Mouse (Mus musculus) G1E (cell line): ENCODE measurements around the gene Pygo1. TPM values are rescaled to one million over a fixed set of nuclear protein-coding genes. Genes with fewer than 3 reads are reported as not detected.

Source experiments
- ATAC-seq: 2 replicates; pipeline ENCODE4 v1.8.0; 2016; ENCODE audit warnings: mild to moderate bottlenecking; ENCODE audit not compliant: insufficient number of reproducible peaks, poor library complexity, low FRiP score, severe bottlenecking; ENCODE audit errors: extremely low read depth
- DNase-seq: peaks from one replicate; pipeline ENCODE4 v3.0.0; 2012; ENCODE audit warnings: low spot score
- H3K27me3 ChIP-seq: 2 replicates; pipeline ENCODE4 v1.6.1; 2012; ENCODE audit warnings: mild to moderate bottlenecking, low read length, inconsistent platforms; ENCODE audit not compliant: insufficient read depth
- H3K36me3 ChIP-seq: replicated peaks from 2 replicates; pipeline ENCODE3; 2012; ENCODE audit warnings: mild to moderate bottlenecking, inconsistent platforms
- H3K4me1 ChIP-seq: 2 replicates; pipeline ENCODE4 v1.6.1; 2012; ENCODE audit warnings: low read depth, low read length, inconsistent platforms, mixed read lengths; ENCODE audit not compliant: insufficient read depth
- H3K4me3 ChIP-seq: 2 replicates; pipeline ENCODE4 v1.5.1; 2012; ENCODE audit warnings: low read depth, mild to moderate bottlenecking, inconsistent platforms, low read length, moderate library complexity, mixed read lengths
- H3K9me3 ChIP-seq: replicated peaks from 2 replicates; pipeline ENCODE4 v1.6.1; 2012; ENCODE audit warnings: inconsistent platforms
- CTCF ChIP-seq: IDR thresholded peaks from 2 replicates; pipeline ENCODE4 v1.5.1; 2012; ENCODE audit warnings: low read depth, low read length, inconsistent platforms, mixed read lengths
- GATA1 ChIP-seq: IDR thresholded peaks from 2 replicates; pipeline ENCODE4 v1.6.1; 2012; ENCODE audit warnings: borderline replicate concordance, low read length, inconsistent platforms, mixed read lengths
- GATA2 ChIP-seq: IDR thresholded peaks from 2 replicates; pipeline ENCODE4 v1.6.1; 2012; ENCODE audit warnings: low read depth, low read length, inconsistent platforms, borderline replicate concordance
- POLR2AphosphoS5 ChIP-seq: IDR thresholded peaks from 2 replicates; pipeline ENCODE4 v1.6.1; 2012; ENCODE audit warnings: low read depth, low read length, inconsistent platforms; ENCODE audit not compliant: insufficient replicate concordance
- TAL1 ChIP-seq: conservative IDR thresholded peaks from 2 replicates; pipeline ENCODE4 v1.6.1; 2012; ENCODE audit warnings: low read depth, low read length, inconsistent platforms, mixed read lengths
- polyA plus RNA-seq: library from polyadenylated mRNA; stranded (reverse); fragments of >175 nt; gene quantifications from 2 replicates; pipeline ENCODE4 v1.2.3, GENCODE M21; 2012
- total RNA-seq, 2 experiments: library from RNA; stranded (forward) in 1 of 2; stranded (reverse) in 1 of 2; fragments of 200-1000 nt in 1 of 2; fragments of >200 nt in 1 of 2; fragmentation: Nextera tagmentation in 1 of 2; gene quantifications; 2 replicates each; pipeline ENCODE4 v1.2.3; 2014 to 2017

The Pygo1 gene
- total and polyA plus RNA-seq, 3 experiments, result 0.16 TPM; not detected in 2

DNA sequence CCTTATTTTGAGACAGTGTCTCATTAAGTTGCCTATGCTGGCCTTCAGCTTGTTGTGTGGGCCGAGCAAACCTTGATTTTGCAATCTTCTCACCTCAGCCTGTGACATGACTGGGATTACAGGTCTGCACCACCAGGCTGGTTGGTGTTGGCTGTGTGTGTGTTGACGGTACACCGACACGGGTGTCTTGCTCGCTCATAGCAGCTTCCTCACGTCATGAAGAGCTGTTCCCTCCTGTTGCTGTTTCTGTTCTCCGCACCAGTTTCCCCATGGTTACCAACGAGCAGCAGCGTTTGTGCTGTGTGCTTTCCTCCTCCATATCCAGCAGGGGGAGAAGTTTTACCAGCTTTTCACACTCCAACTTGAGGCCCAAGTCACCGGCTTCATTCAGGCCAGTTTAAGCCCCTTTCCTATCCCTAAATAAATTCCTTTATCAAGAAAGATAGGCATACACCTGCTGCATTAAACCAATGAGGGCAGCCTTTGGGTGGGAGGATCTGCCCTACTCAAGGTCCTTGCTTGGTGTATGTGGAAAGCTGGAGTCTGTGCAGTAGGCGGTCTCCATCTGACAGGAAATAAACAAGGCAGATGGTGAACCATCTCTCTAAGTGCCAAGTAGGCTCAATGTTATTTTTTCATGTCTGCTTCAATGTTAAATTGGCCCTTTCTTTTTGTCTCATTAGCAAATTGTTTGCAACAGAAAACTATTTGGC is 43.1 kb downstream of the Pygo1 start:
- no peak for ATAC-seq
- H3K36me3 ChIP-seq, result no peaks in the 10 kb centered on the region
- peaks cover 3% of the 10 kb centered on the region; the same call in 1 of the 2 replicates for H3K27me3 ChIP-seq
- TF ChIP-seq GATA1, result no peak
- TF ChIP-seq TAL1, result no peak
- TF ChIP-seq GATA2, result no peak
- no peak for TF ChIP-seq CTCF
- TF ChIP-seq POLR2AphosphoS5, result no peak
- no peak overlapping the region for H3K4me3 ChIP-seq
- H3K9me3 ChIP-seq, result no peaks in the 10 kb centered on the region
- peaks cover 2% of the 10 kb centered on the region; the same call in 1 of the 2 replicates for H3K4me1 ChIP-seq
- DNase-seq, result no peak

DNA sequence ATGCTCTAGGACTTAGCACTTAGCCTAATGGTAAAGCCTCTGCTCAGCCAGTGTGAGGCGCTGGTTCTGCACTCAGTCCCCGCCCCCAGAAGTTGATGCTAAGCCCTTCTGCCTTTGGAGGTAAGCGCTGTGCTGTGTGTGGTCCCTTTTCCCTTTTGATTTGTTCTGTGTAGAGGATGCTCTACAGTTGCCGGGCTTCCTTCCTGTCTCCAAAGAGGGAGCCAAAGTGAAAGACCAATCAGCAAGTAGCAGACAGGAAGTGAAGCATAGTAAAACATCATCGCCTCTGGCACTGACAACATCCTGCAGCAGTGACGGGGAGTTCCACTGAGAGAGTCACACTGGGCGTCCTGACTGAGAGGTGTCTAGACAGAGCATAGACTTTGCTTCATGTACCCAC is 44.4 kb downstream of the Pygo1 start:
- peaks cover 3% of the 10 kb centered on the region; the same call in 1 of the 2 replicates for H3K27me3 ChIP-seq
- DNase-seq, result no peak
- H3K4me1 ChIP-seq, result peaks cover 2% of the 10 kb centered on the region; the same call in 1 of the 2 replicates
- no peak overlapping the region for H3K4me3 ChIP-seq
- H3K9me3 ChIP-seq, result no peaks in the 10 kb centered on the region
- ATAC-seq, result no peak
- no peaks in the 10 kb centered on the region for H3K36me3 ChIP-seq
- TF ChIP-seq GATA1 (no peak), CTCF (no peak), GATA2 (no peak), POLR2AphosphoS5 (no peak), TAL1 (no peak)

DNA sequence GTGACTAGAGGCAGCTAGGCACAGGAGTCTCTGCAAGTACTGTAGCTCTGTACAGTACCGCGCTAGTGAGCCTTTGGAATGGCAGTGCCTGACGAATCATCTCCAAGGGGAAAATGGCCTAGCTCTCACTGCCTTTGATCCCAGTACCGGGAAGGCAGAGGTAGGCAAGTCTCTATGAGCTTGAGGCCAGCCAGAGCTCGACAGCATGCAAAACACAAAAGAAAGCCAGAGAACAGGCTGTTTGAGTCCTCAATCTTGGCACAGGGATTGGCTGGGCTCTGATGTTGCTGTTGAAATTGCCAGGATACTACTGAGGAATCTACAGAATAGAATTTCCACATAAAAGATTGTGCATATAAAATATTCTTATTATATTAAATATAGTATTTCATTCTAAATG is 47.0 kb downstream of the Pygo1 start:
- TF ChIP-seq GATA1, result no peak
- no peak for TF ChIP-seq TAL1
- TF ChIP-seq POLR2AphosphoS5, result no peak
- no peak for TF ChIP-seq CTCF
- no peak for TF ChIP-seq GATA2
- no peaks in the 10 kb centered on the region for H3K9me3 ChIP-seq
- H3K27me3 ChIP-seq, result peaks cover 3% of the 10 kb centered on the region; the same call in 1 of the 2 replicates
- DNase-seq, result no peak
- no peaks in the 10 kb centered on the region for H3K36me3 ChIP-seq
- peaks cover 2% of the 10 kb centered on the region; the same call in 1 of the 2 replicates for H3K4me1 ChIP-seq
- H3K4me3 ChIP-seq, result no peak overlapping the region
- ATAC-seq, result no peak

DNA sequence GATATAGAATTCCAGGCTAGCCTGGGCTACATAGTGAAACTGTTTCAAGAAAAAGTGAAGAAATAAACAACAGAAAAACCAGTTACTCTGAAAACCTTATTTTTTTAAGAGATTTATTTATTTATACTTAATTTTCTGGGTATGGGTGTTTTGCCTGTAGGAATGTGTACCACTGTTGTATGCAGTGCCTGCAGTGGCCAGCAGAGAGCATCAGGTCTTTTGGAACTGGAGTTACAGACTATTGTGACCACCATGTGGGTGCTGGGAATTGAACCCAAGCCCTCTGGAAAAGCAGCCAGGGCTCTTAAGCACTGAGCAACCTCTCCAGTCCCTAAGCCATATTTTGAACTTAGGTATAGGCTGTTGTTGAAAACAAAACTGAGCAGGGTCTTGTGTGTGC is 47.5 kb downstream of the Pygo1 start:
- H3K4me3 ChIP-seq, result no peak overlapping the region
- H3K36me3 ChIP-seq, result no peaks in the 10 kb centered on the region
- H3K27me3 ChIP-seq, result peaks cover 3% of the 10 kb centered on the region; the same call in 1 of the 2 replicates
- TF ChIP-seq TAL1 (no peak), CTCF (no peak), GATA1 (no peak), POLR2AphosphoS5 (no peak), GATA2 (no peak)
- DNase-seq (no peak), ATAC-seq (no peak)
- no peaks in the 10 kb centered on the region for H3K9me3 ChIP-seq
- peaks cover 2% of the 10 kb centered on the region; the same call in 1 of the 2 replicates for H3K4me1 ChIP-seq

DNA sequence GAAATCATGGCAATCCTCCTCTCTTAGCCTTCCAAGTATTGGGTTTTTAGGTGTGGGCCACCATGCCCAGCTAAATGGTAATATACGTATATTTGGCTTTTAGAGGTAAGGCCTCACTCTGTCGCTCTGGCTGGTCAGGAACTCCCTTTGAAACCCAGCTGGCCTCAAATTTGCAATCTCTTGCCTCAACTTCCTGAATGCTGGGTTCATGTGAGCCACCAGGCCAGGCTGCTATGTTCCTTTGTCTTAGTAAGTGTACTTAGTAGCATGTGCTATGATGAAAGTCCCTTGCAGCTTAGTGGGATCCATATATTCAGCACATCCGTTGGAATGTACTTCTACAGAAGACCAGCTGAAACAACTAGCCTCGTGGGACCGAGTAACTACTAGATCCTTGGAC is 49.3 kb downstream of the Pygo1 start:
- H3K4me3 ChIP-seq, result no peak overlapping the region
- H3K36me3 ChIP-seq, result no peaks in the 10 kb centered on the region
- H3K9me3 ChIP-seq, result no peaks in the 10 kb centered on the region
- ATAC-seq (no peak), DNase-seq (no peak)
- TF ChIP-seq POLR2AphosphoS5 (no peak), GATA1 (no peak), TAL1 (no peak), CTCF (no peak), GATA2 (no peak)
- peaks cover 2% of the 10 kb centered on the region; the same call in 1 of the 2 replicates for H3K4me1 ChIP-seq
- no peaks in the 10 kb centered on the region for H3K27me3 ChIP-seq

DNA sequence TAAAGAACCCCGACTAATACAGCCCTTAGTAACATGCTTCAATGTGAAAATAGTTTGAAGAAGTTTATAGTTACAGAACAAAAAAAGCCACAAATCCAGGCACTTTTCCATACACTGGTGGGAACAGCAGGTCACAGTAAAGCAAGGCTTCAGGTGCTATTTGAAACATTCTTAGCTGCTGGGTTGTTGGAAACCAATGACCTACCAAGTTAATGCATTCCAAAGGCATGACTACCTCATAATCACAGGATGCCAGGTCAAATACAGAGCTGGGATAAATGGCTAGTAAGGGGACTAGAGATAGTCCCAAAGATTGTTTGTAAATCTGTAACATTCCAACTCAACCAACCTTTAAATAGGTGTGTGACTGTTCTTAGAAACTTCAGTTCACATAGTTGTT is 49.8 kb downstream of the Pygo1 start:
- ATAC-seq (no peak), DNase-seq (no peak)
- no peaks in the 10 kb centered on the region for H3K9me3 ChIP-seq
- no peak overlapping the region for H3K4me3 ChIP-seq
- H3K4me1 ChIP-seq, result no peaks in the 10 kb centered on the region
- no peak for TF ChIP-seq CTCF
- no peak for TF ChIP-seq POLR2AphosphoS5
- TF ChIP-seq GATA2, result no peak
- no peak for TF ChIP-seq GATA1
- TF ChIP-seq TAL1, result no peak
- H3K27me3 ChIP-seq, result no peaks in the 10 kb centered on the region
- H3K36me3 ChIP-seq, result no peaks in the 10 kb centered on the region
